Mouse (Mus musculus): ENCODE measurements around the gene Tex10.
"Not testable (repeated sequence)": the region's sequence is repeated elsewhere in the genome, so short reads cannot be mapped to it uniquely, and the experiment has no call there.

Gene Tex10

DNA sequence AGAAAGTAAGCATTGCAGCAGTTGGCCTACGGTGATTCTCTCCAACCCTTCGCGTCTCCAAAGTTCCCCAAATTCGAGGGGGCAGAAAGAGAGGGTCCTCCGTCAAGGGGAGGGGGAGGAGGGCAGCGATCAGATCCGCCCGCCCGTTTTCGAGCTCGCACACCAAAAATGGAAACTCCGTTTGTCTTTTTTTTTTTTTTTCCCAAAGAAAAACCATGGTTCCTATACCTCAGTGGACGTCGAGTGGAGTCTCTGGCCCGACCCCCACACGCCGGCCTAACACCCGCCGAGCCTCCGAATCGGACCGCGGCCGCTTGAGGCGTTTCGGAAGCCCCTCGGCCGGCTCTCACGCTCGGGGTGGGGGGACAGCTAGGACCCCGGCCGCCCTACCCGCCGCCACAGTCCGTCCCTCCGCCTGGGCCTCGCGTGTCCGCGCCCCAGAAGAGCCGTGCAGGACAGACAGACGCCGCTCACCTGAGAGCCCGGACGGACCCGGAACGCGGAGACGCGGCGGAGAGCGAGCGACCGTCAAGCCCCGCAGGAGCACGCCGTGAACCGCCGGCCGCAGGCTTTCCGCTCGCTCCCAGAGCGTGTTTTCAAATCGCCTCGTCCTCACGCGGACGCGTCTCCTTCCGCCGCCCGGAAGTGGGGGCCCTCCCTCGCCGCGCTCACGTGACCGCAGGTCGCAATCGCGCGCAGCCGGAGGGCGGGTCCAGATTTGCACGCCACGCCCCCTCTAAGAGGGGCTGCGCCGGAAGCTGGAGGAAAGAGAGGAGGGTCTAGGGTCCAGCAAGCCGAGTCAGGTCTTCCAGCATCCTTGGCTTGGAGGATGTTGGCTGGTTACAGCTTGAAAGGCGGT is at the start of gene Tex10:
Tex10 (minus strand) TSS at position 668 of the 859 bp plus-strand sequence.
- peak; percentile 92 for DNase-seq

DNA sequence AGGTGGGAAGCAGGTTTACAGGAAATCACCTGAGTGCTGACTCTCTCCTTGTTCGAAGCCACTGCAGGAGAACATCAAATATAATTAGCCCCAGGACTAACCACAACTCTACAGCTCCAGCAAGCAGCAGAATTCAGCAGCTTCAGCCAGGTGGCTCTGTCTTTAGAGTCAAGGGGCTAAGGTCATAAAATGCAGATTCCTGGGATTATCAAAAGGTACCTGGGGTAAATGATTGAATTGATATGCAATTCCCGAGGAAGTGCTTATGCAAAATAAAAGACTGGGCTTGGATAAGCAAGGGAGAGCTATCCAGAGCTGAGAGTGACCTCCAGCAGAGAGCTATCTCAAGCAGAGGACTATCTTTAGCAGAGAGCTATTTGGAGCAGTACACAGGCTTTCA is 37.6 kb upstream of the Tex10 start:
- no peak for DNase-seq

DNA sequence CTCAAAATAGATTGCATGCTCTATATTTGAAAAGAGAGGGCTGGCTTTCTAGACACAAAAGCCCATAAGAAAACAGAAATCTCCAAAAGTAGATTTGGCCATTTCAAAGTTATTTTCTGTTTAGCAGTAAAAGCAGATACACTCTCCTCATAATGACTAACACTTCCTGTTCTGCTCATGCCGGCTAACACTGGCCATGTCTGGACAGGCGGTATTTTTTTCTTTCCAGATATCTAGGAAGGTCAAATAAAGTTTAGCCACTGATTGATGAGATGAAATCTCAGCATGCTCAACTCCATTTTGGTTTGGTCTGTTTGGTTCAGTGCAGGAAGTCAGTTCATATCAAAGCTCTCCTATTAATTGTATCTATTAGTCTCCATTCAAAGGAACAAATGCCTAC is 19.3 kb upstream of the Tex10 start:
- no peak for DNase-seq

DNA sequence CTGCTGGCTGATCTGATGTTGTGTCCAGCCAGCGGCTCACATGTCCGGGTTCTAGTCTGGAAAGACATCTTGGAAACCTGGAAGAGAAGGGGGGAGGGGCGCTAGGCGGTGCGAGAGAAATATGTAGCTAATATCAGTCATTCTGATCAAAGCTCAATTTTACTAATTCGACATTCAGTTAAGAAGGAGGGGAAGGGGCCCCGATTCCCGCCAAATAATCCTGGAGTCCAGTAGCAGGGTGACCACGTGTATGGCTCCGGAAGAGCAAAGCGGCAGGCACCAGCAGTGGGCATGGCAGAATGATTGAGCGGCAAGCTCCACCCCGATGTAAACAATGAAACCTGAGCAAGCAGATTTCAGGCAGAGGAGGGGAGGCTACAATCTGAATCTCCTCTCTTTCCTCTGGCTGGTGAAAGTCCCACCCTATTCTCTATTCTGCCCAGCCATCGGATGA is 18.1 kb upstream of the Tex10 start:
- DNase-seq, result no peak

DNA sequence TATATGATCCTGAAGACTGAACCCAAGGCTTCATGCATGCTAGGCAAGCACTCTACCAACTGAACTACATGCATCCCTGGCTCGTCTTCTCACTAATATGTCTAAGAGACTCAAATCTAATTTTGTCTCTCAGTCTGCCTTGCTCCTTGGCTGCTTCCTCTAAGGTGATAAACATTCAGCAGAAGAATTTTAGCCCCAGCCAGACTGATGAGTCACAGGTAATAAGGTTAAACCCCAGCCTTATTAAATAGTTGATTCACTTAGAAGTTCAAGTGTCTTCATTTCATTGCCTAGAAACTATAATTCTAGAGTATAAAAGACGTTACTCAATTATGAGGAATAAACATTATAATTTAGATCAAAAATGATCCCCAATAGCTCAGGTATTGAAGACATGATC is 15.7 kb upstream of the Tex10 start:
- DNase-seq, result no peak

DNA sequence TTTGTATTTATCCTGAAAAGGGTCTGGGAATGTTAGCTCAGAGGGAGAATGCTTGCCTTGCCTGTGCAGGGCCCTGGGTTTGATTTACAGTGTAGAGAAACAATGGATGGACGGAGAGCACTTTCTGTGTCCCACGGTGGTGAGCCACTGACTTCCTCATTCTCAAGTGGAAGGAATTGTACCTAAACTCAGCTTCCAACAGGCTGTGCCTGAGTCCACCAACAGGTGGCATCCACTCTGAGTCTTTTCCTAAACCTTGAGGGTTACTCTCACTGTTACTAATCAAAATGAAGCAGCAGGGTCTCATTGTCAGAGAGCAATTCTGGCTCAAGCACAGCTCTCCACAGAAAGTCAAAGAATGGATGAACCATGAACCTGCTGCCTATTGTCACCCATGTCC is 8.0 kb upstream of the Tex10 start:
- peak; percentile 10 for DNase-seq

DNA sequence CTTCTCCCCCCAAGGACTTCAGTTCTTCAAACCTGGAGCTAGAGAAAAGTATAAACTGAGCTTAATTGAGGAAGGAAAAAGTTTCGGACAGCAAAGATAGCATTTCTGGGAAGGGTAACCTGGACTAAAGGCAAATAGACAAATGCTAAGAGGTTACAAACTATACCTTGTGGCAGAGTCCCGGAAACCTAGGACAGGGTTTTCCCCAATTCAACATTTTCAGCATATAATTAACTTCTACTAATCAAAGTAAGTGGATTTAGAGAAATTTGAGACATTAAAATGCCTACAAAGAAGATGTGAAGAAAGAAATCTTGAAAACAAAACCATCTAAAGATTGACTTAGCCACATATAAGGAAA is 372 bp upstream of the Tex10 start:
- no peak for DNase-seq

DNA sequence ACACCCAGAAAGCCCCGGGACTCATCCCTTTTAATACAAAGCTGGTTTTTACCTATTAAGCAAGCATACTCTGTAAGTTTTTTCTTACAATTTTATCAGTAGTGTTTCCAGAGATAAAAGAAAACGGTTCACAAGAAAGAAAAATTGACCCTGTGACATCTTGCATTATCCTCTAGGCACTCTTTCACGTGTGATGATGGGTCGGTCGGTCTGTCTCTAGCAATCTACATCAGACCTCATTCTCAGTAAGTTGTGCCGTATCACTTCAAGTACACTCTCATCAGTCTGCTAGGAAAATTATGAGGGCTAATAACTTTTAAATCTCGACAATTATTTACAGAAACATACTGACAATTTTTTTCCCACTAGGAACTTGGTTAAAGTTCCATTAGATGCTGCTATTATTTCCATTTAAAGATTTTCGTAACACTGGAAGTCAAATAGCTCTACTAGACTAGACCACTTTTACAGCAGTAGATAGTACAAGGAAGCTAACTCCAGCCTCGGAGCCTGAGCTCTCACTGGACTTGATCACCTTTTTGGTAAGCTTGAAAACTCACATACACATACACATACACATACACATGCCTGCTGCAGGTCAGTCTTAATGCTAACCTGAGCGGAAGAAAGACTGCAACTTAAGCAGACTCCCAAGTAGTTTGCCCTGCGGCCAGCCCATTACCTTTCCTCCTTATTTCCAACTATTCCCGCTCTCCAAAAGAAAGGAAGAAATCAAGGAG is 1.0 kb downstream of the Tex10 start:
- DNase-seq, result peak; percentile 27

DNA sequence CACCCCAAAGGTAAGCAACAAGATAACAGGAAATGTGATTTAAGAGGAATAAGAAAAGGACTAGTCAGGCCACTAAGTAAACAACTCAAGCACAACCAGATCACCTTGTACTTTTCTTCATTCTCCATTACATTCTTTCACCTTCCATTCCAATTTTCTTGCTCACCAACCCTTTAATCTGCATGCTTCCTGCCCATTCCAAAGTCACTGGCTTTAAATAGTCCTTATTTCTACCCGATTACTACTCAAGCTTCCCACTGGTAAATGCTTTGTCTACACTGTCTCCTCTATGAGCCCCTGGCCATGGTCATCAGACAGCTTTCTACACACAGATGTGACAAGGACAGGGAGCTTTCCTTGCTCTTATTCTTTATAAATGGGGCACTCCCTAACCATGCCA is 2.3 kb downstream of the Tex10 start:
- no peak for DNase-seq

DNA sequence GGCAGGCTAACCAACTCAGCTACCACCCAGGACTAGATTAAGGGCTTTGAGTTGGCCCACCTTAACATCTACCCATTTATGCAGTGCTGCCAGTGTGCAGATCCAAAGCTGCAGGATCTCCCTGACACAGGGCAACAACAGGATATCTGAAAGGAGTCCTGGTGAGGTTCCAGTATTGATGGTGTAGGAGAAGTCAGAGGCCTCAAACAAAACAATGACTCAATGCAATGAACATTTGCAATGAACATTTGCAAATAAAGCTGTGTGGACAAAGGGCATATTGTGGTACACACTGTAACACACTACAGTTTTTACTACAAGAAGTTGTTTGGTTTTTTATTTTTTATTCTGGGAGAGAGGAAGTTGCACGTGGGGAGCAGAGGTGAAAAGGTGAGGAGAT is 12.2 kb downstream of the Tex10 start:
- DNase-seq, result no peak

DNA sequence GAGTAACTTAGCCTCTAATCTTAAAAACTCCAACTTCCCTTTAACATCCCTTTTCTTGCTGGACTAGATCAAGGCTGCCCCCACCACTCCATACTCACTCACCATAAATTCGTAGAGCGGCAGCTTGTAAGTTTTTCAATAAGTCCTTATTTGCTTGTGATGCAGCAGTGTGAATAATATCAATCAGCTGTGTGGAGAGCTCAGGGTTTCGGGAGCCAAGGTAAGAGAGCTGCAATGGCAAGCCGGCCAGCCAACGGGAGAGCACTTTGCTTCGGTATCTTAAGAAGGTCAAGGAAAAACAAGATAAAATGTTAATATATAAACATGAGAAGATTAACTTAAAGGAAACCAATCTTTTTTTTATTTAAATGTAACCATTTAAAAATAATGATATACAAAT is 14.8 kb downstream of the Tex10 start:
- no peak for DNase-seq

DNA sequence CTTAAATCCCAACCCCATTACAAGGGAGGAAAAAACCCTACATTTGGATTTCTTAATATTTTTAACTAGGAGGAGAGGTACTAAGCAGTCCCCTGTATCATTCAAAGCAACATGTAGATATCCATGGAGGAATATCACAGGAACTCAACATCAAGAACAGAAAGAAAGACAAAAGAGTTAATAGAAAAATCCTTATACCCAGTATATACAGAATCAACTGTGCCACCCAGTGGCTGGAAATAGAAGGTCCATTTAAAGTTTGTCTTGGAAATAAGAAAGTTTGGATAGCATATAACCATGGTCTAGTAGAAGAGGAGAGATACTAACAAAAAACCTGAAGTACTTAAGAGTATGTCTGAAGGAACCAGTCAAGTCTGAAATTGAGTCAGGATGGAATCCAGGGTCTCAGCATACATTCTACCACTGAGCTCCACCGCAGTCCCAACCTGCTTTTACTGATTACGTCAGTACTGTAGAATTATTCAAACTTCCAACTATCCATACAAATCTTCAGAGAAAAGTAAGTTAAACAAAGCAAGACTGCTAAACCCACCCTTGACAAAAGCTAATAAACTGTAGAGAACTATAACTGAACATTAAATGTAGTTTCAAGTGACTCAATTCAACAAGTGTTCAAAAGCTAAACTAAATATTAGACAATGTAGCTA is 19.0 kb downstream of the Tex10 start:
- no peak for DNase-seq

DNA sequence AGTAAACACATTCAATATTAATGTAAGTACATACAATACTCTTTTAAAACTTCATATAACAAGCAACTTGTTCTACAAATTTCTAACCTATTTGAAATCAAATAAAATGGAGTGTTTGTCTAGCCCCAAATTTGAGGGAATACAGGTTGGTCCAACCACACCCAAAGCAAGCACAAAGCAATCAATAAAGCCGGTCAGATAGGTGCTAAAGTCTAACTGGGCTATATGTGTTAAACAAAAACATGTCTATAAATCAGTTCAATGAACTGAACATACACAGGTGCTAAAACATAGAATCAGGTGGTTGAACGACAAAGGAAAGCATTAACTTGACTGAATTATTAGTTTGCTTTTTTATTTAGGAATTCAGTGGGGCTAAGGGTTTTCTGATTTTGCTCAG is 45.2 kb downstream of the Tex10 start:
- no peak for DNase-seq

DNA sequence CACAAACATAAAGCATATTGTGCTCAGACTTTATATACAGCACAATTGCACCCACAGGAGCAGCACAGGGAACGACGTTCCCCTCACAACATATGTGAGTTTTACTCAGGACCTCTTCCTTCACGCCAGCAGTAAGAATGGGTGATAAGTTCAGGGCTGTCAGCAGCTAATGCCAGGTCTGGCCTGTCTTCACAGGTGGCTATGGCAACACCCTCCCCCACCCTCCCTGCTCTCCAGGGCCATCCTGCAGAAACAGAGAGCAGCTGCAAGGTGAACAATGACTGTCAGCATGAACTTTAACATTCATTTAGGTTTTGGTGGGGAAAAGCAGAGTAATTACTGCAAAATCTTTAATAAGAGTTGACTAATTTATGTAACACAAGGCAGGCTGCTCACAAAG is 45.8 kb downstream of the Tex10 start:
- no peak for DNase-seq

DNA sequence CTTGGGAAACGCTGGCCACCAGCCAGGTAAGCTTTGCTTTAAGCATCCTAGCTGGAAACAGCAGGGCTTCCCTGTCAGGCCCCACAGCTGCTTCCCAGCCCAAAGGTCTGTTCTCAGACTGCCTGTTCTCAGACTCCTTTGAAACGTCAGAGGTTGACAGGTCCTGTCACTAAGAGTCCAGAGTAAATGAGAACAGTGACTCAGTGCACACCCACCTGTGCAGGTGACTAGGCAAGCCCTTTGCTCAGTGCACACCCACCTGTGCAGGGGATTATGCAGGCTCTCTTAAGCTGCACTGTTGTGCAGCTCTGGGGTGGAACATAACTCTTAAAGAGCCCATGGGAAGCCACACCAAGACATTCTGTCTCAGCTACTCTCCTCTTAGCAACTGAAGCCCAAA is 49.5 kb downstream of the Tex10 start:
- no peak for DNase-seq

DNA sequence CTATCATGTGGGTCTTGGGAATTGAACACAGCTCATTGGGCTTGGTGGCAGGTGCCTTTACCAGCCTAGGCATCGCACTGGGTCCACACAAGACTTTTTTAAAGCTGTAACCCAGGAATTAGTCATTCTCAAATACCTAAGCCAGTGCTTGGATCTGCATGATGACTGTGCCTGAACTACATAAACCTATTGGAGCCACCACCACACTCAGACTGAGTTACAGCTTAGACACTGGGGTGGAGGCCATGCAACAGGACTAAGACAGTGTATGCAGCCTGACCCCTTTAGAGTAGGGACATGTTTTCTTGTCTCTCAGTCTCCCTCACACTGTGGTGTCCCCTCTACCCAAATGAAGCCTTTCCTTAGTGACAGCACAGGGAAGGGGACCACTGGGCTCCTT is 50.6 kb downstream of the Tex10 start:
- no peak for DNase-seq

DNA sequence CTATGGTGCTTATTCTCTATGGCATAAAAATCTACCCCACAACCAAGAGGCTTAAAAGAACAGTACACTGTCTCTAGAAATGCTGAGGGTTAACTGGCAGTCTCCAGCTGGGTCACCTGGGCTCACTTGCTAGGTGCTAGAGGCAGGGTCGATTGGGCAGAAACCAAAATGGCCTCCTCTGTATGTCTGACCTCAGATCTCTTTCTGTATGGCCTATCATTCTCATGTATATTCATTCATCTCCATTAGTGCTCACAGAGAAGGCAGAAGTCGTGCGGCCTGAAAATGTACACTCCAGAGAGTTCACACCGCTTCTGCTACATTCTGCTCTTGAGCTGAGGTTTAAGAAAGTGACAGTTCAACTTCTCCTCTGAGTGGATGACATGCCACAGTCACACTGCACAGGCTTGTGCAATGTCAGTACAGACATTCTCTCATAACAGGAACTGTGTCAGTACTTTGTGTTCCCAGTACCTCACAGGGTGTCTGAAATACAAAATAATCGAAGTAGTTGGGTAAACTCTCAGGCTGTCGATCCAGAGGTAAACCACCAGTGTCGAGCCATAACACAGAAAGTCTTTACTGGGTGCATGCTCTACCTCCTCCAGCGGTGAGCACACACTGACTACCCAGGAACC is 54.3 kb downstream of the Tex10 start:
- no peak for DNase-seq

DNA sequence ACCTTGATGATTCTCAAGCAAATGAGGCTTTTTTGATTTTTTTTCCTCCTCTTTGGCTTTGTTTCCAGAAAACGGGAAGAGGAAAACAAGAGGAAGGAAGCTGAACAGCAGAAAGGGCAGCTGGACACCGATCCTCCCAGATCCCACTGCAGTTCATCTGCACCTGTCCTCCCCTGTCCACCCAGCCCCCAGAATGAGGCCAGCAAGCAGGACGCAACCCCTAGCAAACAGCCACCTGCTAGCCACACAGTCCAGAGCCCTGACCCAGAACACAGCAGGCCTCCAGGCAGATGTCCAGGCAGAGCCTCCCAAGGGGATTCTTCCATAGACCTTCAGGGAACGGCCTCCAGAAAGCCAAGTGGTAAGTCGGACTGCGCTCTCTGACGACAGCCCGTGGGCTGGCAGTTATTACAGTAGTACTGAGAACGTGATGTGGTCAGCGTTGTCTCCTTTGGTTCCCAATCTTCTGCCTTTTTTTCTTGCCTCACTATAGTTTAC is 57.4 kb downstream of the Tex10 start:
- DNase-seq, result no peak

DNA sequence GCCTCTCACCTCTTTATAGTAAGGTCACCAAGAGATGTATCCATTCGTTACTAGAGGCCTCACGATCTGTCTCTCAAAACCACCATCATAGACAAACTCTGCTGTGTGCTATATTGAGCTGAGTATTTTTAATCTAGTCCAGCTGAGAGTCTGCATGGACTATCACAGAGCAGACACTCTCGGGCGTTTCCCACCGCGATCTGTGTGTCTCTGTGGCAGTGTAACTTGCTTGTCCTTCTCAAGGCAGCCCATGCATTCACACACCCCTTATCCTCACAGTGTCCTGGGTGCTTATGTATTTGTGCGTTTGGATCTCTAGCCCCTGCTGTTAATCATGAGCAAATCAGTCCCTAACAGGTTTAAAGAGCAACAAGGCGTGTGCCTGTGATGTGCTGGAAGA is 59.8 kb downstream of the Tex10 start:
- DNase-seq, result no peak

DNA sequence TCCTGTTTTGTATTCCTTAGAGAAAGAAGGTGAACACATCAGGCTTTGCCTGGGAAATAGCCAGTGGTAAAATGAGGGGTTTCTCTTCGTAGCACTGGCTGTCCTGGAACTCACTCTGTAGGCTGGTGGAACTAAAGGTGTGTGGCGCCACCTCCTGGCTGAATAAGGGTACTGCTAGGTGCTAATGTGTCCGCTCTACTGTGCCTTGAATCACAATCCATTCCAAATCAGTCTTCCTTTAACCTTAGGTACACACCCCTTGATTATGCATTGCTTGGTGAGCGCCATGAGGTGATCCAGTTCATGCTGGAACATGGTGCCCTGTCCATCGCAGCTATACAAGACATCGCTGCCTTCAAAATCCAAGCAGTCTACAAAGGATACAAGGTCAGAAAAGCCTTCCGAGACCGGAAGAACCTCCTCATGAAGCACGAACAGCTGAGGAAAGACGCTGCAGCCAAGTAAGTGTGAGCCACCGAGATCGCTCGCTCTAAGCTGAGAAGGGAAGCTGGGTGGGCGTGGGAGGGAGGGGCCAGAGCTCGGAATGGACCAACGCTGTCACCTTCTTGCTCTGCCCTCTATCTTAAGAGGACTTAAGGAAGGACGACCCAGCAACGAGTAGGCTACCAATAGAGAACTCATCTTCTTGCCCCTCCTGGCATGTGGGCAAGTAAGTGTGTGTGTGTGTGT is 65.8 kb downstream of the Tex10 start:
- peak; percentile 47 for DNase-seq

DNA sequence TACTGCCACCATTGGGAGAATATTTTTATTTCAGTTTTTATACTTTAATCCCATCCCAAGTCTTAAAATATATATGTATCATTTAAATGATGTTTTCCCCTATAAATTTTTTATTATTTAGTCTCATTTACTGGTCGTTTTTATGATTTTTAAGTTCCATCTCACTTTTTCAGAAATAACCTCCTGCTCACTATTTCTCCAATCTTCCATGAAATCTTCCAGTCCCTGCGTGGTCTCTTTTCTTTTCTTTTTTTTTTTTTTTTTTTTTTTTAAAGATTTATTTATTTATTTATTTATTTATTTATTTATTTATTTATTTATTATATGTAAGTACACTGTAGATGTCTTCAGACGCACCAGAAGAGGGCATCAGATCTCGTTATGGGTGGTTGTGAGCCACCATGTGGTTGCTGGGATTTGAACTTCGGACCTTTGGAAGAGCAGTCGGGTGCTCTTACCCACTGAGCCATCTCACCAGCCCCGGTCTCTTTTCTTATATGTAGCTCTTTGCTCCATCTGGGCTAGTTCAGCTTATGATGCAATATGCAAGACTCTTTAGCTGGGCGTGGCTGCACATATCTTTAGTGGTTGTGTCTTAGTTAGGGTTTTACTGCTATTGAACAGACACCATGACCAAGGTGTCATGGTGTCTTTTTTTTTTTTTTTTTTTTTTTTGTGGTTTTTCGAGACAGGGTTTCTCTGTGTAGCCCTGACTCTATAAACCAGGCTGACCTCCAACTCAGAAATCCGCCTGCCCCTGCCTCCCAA is 67.4 kb downstream of the Tex10 start:
- DNase-seq, result not testable (repeated sequence)
